Mouse (Mus musculus): ENCODE measurements around the gene Zdhhc22. TPM values are rescaled to one million over a fixed set of nuclear protein-coding genes. Genes with fewer than 3 reads are reported as not detected.

Gene Zdhhc22
- polyA plus RNA-seq, 1 experiment, result 0.01 TPM

DNA sequence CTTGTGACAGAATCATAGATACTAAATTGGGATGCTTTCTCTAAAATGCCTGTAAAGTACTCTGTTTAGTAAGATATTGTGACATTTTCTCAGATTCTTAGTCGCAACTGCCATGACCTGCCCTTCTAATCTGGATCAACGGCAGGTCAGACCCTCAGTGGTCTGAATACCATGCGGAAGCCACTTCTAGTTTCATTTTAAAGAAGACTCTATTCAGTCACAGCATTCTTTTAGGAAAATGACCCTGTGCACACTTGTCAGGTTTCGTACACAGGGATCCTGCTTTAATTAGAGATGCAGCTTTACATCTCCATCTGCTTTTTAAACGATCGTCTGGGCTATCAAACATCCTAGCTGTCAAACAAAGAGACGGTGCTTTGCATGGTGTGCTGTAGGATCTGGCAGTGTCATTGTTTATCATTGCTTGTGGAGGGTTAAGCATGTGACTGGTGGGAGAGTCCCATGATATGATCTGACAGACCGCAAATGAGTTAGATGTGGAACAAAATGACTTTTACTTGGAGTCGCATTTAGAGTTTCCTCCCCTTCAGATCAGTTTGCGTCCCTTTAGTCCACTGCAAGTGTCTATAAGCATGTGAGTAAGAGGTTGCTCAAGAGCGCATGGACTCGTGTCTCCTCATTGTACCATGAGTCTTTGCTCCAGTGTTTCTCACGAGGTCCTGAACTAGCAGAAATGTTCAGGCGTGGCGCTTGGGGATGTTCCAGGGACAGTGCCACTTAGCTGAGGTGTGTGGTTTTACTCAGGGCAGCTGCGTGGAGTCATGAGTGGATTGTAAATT lies 39.9 kb downstream of the Zdhhc22 start:
- Histone ChIP-seq H3K36me3 (ENCODE audit: control insufficient read depth, insufficient read depth) (peaks cover 16% of the 10 kb centered on the region), H3K4me2 (ENCODE audit: low read depth) (no peak overlapping the region), H3ac (ENCODE audit: control insufficient read depth, insufficient read length) (no peak overlapping the region), H3K4me3 (no peak overlapping the region), H3K79me2 (ENCODE audit: control insufficient read depth, insufficient read depth) (peaks cover 41% of the 10 kb centered on the region), H3K27me3 (ENCODE audit: control insufficient read depth, insufficient read depth, insufficient read length) (no peaks in the 10 kb centered on the region)
- TF ChIP-seq TCF3 (IDR thresholded peaks at IDR 0.05; ENCODE audit: insufficient read length, low read depth) (no peak), MYOG (IDR thresholded peaks at IDR 0.05; ENCODE audit: control insufficient read depth in 1 of 3, insufficient read depth in 1 of 3, insufficient read length in 2 of 3, low read depth in 2 of 3) (no peak), POLR2AphosphoS2 (IDR thresholded peaks at IDR 0.05; ENCODE audit: insufficient read length, low read depth) (no peak)

DNA sequence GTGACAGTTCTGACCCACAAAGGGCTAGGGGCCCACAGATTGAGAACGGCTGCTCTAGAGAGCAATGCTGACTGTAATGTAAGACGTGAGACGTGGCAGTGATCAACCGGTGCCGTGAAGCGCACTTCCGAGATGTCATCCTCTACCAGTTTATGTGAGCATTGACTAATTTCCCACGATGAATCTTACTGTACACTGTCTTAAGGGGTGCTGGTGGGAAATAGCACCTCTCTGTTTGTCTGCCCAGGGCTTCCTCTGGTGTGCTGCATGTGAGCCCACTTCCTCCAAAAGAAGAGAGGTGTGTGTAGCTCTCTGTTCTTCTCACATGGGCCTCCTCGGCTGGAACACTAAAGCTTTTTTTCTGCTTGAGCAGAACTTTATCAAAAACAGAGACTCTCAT lies 40.7 kb downstream of the Zdhhc22 start:
- H3ac ChIP-seq (ENCODE audit: control insufficient read depth, insufficient read length), result no peak overlapping the region
- H3K36me3 ChIP-seq (ENCODE audit: control insufficient read depth, insufficient read depth), result peaks cover 15% of the 10 kb centered on the region
- H3K4me3 ChIP-seq, result no peak overlapping the region
- TF ChIP-seq SRF (IDR thresholded peaks at IDR 0.05; ENCODE audit: control insufficient read depth, insufficient read length, low read depth) (no peak), MAX (IDR thresholded peaks at IDR 0.05; ENCODE audit: low read depth) (no peak), MYOG (IDR thresholded peaks at IDR 0.05; ENCODE audit: control insufficient read depth in 1 of 3, insufficient read depth in 1 of 3, insufficient read length in 2 of 3, low read depth in 2 of 3) (no peak), TCF12 (IDR thresholded peaks at IDR 0.05; ENCODE audit: insufficient read depth, poor library complexity, severe bottlenecking) (no peak), E2F4 (IDR thresholded peaks at IDR 0.05; ENCODE audit: insufficient read depth) (no peak), MYOD1 (IDR thresholded peaks at IDR 0.05; ENCODE audit: control insufficient read depth in 1 of 3, insufficient read length in 2 of 3, low read depth in 2 of 3) (no peak), TCF3 (IDR thresholded peaks at IDR 0.05; ENCODE audit: insufficient read length, low read depth) (no peak), REST (IDR thresholded peaks at IDR 0.05; ENCODE audit: insufficient read depth, insufficient read length) (no peak), POLR2AphosphoS2 (IDR thresholded peaks at IDR 0.05; ENCODE audit: insufficient read length, low read depth) (no peak), CEBPB (IDR thresholded peaks at IDR 0.05; ENCODE audit: insufficient read depth, poor library complexity, severe bottlenecking) (no peak)
- peaks cover 41% of the 10 kb centered on the region for H3K79me2 ChIP-seq (ENCODE audit: control insufficient read depth, insufficient read depth)
- no peaks in the 10 kb centered on the region for H3K27me3 ChIP-seq (ENCODE audit: control insufficient read depth, insufficient read depth, insufficient read length)
- H3K4me2 ChIP-seq (ENCODE audit: low read depth), result peak overlapping the region; percentile 97

DNA sequence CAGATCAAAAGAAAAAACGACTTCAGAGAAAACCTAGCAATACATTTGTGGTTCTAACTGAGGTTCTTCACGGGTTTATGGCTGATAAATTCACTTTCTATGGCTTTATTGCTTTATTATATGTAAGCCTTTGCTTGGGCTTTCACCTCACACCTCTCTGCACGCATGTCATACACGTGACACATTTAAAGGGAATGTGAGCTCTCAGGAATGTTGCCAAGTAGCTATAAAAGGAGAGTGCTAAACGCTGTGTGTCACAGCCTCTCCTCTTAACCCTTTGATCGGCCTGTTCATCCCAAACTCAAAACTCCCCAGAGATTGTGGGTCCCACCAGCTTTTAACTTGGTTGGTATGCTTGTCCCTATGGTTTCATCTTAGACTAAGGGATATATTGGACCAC lies 41.6 kb downstream of the Zdhhc22 start:
- Histone ChIP-seq H3K4me3 (peak overlapping the region; percentile 81), H3K79me2 (ENCODE audit: control insufficient read depth, insufficient read depth) (peaks cover 41% of the 10 kb centered on the region), H3K27me3 (ENCODE audit: control insufficient read depth, insufficient read depth, insufficient read length) (no peaks in the 10 kb centered on the region), H3ac (ENCODE audit: control insufficient read depth, insufficient read length) (no peak overlapping the region), H3K4me2 (ENCODE audit: low read depth) (peak overlapping the region; percentile 97), H3K36me3 (ENCODE audit: control insufficient read depth, insufficient read depth) (peaks cover 7% of the 10 kb centered on the region)
- TF ChIP-seq MYOD1 (IDR thresholded peaks at IDR 0.05; ENCODE audit: control insufficient read depth in 1 of 3, insufficient read length in 2 of 3, low read depth in 2 of 3), result no peak
- no peak for TF ChIP-seq CEBPB (IDR thresholded peaks at IDR 0.05; ENCODE audit: insufficient read depth, poor library complexity, severe bottlenecking)
- no peak for TF ChIP-seq E2F4 (IDR thresholded peaks at IDR 0.05; ENCODE audit: insufficient read depth)
- TF ChIP-seq MAX (IDR thresholded peaks at IDR 0.05; ENCODE audit: low read depth), result peak; percentile 40
- TF ChIP-seq SRF (IDR thresholded peaks at IDR 0.05; ENCODE audit: control insufficient read depth, insufficient read length, low read depth), result peak; percentile 70
- no peak for TF ChIP-seq POLR2AphosphoS2 (IDR thresholded peaks at IDR 0.05; ENCODE audit: insufficient read length, low read depth)
- TF ChIP-seq MYOG (IDR thresholded peaks at IDR 0.05; ENCODE audit: control insufficient read depth in 1 of 3, insufficient read depth in 1 of 3, insufficient read length in 2 of 3, low read depth in 2 of 3), result no peak
- peak; percentile 62 for TF ChIP-seq USF1 (IDR thresholded peaks at IDR 0.05; ENCODE audit: low read depth)
- TF ChIP-seq TCF12 (IDR thresholded peaks at IDR 0.05; ENCODE audit: insufficient read depth, poor library complexity, severe bottlenecking), result no peak
- no peak for TF ChIP-seq TCF3 (IDR thresholded peaks at IDR 0.05; ENCODE audit: insufficient read length, low read depth)
- no peak for TF ChIP-seq REST (IDR thresholded peaks at IDR 0.05; ENCODE audit: insufficient read depth, insufficient read length)
- no peak for TF ChIP-seq POLR2A (IDR thresholded peaks at IDR 0.05; ENCODE audit: insufficient read length, low read depth)

DNA sequence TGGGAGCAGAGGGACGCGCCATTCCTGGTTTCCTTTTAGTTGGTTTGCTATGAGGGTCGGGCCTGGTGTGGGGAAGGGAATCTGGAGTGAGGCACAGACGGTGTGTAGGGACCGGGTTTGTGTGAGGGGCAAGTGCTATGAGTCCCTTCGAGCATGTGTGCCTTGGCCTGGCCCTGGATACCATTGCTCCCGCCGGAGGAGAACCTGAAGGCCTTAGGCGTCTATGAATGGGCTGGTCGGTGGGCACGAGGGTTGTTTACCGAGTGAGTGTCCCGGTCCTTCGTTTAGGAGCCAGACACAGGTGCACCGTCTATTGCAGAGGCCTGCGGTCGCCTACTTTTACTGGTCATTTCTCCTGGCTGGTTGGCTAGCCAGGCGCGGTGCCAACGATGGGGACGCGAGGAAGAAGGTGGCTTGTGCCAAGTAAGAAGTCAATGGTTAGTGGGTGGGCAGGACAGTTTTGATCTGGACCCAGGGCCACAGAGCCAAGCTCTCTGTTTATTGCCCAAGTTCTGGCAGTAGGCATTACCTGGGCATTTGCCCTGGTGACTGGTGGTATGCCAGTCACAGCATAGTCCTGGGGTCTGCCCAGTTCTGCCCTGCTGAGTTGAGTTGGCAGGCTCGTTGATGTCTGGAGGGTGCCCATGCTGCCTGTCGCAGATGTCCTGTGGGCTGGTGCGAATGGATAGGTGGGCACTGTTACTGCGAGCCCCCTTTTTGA lies 42.4 kb downstream of the Zdhhc22 start:
- peak overlapping the region; percentile 72 for H3ac ChIP-seq (ENCODE audit: control insufficient read depth, insufficient read length)
- peaks cover 41% of the 10 kb centered on the region for H3K79me2 ChIP-seq (ENCODE audit: control insufficient read depth, insufficient read depth)
- peak overlapping the region; percentile 97 for H3K4me2 ChIP-seq (ENCODE audit: low read depth)
- peak overlapping the region; percentile 81 for H3K4me3 ChIP-seq
- TF ChIP-seq MAX (IDR thresholded peaks at IDR 0.05; ENCODE audit: low read depth), result no peak
- no peak for TF ChIP-seq E2F4 (IDR thresholded peaks at IDR 0.05; ENCODE audit: insufficient read depth)
- no peak for TF ChIP-seq POLR2AphosphoS2 (IDR thresholded peaks at IDR 0.05; ENCODE audit: insufficient read length, low read depth)
- TF ChIP-seq MYOD1 (IDR thresholded peaks at IDR 0.05; ENCODE audit: control insufficient read depth in 1 of 3, insufficient read length in 2 of 3, low read depth in 2 of 3), result no peak
- no peak for TF ChIP-seq MYOG (IDR thresholded peaks at IDR 0.05; ENCODE audit: control insufficient read depth in 1 of 3, insufficient read depth in 1 of 3, insufficient read length in 2 of 3, low read depth in 2 of 3)
- TF ChIP-seq TCF3 (IDR thresholded peaks at IDR 0.05; ENCODE audit: insufficient read length, low read depth), result no peak
- TF ChIP-seq USF1 (IDR thresholded peaks at IDR 0.05; ENCODE audit: low read depth), result no peak
- TF ChIP-seq CEBPB (IDR thresholded peaks at IDR 0.05; ENCODE audit: insufficient read depth, poor library complexity, severe bottlenecking), result no peak
- TF ChIP-seq POLR2A (IDR thresholded peaks at IDR 0.05; ENCODE audit: insufficient read length, low read depth), result no peak
- no peak for TF ChIP-seq REST (IDR thresholded peaks at IDR 0.05; ENCODE audit: insufficient read depth, insufficient read length)
- peaks cover 6% of the 10 kb centered on the region for H3K36me3 ChIP-seq (ENCODE audit: control insufficient read depth, insufficient read depth)
- no peaks in the 10 kb centered on the region for H3K27me3 ChIP-seq (ENCODE audit: control insufficient read depth, insufficient read depth, insufficient read length)
